Mouse (Mus musculus) heart, postnatal 4 days (tissue): ENCODE results near the gene Ythdc1. TPM values are rescaled to one million over a fixed set of nuclear protein-coding genes. Genes with fewer than 3 reads are reported as not detected.
A peak's percentile ranks its signal among the peaks of the same experiment; 100 is the strongest.
"Not testable (repeated sequence)": the region's sequence is repeated elsewhere in the genome, so short reads cannot be mapped to it uniquely, and the experiment has no call there.

Experiments used
- DNase-seq: peaks from one replicate; pipeline ENCODE4 v3.0.0; 2021
- total RNA-seq, 2 experiments: library from RNA; stranded (reverse); gene quantifications; 2 replicates each; pipeline ENCODE4 v1.2.3; 2021

Gene Ythdc1
- 10 to 100 TPM; 43.3 to 45.7 TPM for total RNA-seq

DNA sequence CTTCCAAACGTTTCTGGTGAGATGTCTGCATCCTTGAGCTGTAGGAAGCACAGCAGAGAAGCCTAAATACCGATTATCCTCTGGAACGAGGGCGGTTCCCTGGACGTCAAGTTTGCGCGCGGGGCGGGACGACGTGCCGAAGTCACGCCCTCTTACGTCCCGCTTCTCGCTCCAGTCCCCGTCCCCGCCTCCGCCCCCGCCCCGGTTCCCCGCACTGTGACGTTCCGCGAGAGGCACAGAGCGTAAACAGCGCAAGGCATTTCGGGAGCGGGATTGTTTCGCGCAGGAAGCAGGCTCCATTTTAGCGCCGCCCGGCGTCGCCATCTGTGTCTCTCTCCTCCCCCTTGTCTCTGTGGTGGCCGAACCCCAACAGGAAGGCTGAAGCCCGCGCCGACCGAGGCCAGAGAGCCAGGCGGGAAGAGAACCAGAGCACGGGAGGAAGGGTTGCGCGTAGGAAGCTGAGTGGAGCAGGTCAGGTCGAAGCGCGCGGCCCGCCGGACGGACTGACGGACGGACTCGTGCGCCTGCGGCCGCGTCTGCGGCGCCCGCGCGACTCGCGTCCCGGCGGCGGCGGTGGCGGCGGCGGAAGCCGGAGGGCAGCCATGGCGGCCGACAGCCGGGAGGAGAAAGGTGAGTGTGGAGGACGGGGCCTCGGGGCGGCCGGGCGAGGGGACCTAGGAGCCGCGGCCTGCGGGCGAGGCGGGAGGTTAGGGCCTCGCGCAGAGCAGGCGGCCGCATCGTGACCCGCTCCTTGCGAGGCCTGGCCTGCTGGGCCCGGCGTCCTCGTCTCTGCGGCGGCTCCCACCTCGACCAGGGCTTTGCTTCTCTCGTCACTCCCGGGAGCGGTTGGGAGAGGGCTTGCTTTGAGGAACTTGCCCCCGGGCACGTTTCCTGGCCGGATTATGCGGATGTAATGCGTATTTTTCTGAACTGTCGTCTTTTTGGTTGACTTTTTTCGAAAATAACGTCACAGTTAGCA lies at the start of gene Ythdc1:
Gene Ythdc1, plus strand, starts transcription at position 260 of the 979 bp plus-strand sequence.
- peak; percentile 94 for DNase-seq

DNA sequence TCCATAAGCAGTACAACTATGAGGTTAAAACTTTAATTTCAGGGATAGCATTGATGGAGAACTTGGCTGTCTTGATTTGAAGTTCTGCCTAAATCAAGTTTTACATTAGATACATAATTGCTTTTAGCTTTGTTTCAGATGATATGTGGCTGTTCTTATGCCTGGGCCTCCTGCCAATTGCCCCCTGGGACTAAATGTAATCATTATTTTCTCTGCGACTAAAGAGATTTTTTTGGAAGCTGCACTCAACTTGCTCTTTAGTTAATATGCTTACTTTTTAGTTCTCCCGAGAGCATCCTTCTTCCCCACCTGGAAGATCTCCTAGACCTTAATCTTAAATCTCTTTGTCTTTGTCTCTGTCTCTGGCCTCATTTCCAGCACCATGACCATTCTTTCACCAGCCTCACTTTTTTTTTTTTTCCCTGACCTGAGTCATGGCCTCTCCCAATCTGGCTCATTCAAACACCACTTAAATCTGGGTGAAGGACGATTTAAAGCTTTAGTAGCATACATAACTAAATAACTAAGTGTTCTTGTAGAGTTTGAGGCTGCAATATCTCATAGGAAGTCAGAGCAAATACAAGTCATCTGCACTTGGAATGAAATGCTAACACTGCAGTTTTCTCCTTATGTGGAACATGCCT lies 34.9 kb upstream of the Ythdc1 start:
- no peak for DNase-seq

DNA sequence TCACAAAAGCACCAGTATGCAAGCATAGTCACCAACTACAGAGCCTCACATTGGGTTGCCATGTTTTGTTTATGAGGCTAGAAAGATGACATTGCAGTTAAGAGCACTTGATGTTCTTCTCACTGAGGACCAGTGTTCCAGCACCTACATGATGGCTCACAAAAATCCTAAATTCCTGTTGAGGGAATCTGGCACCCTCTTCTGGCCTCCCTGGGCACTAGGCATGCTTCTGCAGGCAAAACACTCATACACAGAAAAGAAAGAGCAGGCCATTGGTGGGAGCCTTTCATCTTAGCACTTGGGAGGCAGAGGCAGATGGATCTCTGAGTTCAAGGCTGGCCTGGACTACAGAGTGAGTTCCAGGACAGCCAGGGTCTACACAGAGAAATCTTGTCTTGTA lies 33.0 kb upstream of the Ythdc1 start:
- no peak for DNase-seq

DNA sequence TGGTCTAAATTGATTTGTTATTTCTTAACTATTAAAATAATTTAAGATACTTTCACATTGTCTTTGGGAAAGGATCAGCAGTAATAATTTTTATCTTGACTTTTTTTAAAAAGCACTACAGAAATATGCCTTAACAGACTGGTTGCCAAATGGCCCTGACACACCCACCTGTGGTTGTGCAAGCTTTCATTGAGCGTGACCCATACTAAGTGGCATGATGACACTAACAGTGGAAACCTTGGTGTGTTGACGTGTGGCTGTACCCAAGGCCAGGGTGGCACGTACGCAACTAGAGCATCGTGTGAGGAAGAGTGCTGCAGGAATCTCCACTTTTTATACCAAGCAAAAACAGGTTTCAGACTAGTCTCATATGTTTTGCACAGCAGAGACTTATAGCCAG lies 27.1 kb upstream of the Ythdc1 start:
- DNase-seq: no peak

DNA sequence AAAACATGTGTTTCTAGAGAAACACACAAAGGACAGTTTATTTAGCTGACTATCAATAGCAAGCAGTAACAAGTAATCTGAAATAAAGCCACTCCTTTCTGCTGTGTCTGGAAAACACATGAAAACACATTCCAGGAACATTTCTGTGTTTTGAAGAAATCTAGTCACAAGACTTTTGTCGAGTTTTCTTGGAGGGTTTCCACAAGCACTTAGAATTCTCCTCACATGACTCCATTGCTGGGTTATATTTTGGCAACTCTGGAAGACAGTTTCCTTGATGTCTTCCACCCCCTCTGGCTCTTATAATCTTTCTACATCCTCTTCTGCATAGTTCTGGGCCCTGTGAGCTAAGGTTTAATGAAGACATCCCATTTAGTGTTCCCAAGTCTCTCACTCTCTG lies 25.6 kb upstream of the Ythdc1 start:
- no peak for DNase-seq

DNA sequence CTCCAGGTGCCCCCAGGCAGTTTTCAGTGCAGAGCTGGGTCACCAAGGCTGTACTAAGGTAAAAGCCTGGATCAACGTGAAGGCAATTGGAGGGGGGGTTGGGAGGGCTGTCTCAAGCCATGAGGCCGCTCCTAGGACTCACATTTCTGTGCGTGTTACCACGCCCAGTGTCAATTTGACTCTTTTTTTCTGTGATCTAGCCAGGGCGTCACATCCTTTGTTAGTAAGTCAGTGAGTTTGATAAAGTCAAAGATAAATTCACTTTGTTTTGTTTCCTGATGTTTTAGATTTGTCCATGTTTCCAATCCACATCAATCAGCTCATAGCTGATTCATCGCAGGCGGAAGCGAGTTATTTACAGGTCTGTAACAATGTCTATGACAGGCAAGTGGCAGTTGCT lies 21.0 kb upstream of the Ythdc1 start:
- DNase-seq: no peak

DNA sequence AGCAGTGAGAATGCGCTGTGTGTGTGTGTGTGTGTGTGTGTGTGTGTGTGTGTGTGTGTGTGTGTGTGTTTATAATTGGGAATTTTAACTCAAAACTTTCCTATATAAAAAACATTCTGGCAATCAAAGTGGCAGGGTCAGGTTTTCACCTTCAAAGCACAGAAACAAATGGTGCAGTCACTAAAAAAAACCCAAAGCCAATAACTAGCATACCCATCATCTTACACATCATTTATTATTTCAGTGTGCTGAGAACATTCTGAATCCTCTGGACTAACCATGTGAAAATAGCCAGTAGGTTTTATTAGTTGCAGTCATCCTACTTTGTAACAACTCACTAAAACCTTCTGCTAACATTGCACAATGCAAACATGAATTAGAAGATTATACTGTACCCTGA lies 19.8 kb upstream of the Ythdc1 start:
- DNase-seq: no peak

DNA sequence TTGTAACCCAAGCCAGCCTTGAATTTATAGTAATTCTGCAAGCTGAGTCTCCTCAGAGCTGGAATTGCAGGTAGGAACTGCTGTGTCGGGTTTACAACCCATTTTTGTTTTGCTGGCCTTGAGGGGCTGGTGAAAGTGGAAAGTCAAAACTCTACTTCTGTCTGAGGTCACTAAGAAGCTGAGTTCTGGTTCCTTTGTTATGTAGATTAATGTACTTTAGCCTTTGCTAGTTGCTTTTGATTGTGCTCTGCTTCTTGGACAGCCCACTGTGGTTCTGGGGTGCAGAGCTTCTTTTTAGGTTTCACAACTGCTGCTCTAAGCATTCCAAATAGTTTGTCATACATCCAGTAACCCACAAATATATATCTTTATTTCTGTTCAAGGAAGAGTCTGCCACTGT lies 17.2 kb upstream of the Ythdc1 start:
- no peak for DNase-seq

DNA sequence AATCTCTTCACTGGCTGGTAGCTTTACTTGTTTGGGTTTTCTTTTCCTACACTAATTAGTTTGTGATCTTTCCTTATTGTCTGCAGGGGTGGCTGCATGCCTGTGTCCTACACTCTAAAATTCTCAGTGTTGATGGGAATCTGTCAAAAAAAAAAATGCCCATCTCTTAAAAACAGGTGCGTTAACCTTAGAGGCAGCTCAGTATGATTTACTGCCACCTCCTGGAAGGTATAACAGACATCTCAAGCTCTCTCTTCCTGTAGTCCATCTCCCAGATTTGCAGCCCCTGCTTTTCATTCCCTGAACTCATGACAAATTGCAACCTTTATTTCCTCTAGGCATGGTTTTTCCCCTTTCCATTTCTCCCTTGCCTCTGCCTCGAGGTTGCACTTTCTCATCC lies 14.1 kb upstream of the Ythdc1 start:
- no peak for DNase-seq

DNA sequence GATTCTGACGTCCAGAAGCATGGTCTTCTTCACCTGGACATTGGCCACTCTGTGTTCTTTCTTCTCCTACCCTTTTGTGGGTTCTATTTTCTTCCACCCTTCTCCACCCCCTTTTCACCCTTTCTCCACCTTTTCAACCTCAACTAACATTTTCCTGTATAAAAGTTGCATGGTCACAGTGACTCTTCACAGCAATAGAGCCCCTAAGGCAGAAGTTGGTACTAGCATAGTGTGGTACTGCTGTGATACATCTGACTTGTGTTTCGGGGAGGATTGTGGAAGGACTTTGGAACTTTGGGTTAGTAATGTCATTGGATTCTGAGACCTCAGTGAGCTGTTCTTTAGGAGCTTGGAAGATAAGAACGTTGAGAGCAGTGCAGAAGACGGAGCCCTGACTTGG lies 11.8 kb upstream of the Ythdc1 start:
- DNase-seq: no peak

DNA sequence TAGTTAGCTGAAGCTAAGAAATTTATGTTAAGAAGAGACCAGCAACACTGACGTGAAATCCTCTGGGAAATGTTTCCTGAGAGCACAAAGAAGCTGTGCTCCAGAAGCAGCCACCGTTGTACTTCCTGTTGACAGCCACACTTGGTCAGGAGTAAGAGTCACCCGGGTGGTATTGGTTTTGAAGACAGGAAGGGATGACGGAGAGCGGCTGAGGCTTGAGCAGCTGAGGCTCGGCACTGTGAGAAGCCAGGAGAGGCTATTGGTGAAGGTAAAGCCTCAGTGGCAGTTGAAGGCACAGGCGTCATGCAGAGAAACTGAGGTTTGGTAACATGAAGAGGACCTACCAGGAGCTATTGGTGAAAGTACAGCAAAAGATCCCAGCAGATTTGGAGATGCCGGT lies 11.2 kb upstream of the Ythdc1 start:
- no peak for DNase-seq

DNA sequence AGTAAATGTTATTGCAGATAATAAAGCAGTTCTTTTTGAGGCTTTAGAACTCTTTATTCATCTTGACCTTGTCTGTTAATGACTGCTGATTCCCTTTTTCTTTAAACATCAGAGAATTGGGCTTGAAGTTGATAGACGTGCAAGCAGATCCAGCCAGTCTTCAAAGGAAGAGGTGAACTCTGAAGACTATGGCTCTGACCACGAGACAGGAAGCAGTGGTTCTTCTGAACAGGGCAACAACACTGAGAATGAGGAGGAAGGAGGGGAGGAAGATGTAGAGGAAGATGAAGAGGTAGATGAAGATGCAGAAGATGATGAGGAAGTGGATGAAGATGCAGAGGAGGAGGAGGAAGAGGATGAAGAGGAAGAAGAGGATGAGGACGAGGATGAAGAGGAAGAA lies 12.8 kb downstream of the Ythdc1 start:
- DNase-seq: no peak

DNA sequence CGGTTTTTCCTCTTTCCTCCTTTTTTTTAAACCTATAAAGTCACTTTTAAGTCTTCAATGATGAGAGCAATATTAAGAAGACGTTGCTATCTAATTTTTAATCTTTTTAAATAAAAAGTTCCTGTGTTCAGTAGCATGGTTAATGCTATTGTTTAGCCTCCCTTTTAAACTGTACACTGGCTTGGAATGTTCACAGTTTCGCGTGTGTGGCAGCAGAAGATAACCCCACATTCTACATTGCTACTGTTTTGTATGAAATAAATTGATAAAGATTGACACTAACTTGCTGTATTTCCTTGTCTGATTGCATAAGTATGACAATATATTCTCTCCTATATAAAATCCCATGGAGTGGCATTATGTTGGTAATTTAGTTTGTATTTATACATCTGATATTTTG lies 32.4 kb downstream of the Ythdc1 start:
- not testable (repeated sequence) for DNase-seq

DNA sequence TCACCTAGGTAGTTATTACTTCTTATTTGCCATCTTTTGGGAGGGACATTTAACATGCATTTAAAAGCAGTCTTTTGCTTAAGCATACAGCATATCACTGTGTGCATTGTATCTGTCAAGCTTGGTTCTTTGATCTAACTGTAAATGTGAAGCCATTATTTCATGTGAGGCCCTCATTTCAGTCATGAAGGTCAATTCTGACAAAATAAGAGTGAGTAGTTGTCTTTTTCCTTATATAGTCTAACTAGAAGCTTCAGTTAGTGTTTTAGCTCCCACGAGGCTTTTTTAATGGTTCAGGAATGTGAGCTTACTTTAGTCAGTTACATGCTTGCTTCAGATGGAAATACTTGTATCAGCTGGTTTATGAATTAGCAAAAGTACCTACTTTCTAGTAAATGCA lies 34.1 kb downstream of the Ythdc1 start:
- DNase-seq: no peak

DNA sequence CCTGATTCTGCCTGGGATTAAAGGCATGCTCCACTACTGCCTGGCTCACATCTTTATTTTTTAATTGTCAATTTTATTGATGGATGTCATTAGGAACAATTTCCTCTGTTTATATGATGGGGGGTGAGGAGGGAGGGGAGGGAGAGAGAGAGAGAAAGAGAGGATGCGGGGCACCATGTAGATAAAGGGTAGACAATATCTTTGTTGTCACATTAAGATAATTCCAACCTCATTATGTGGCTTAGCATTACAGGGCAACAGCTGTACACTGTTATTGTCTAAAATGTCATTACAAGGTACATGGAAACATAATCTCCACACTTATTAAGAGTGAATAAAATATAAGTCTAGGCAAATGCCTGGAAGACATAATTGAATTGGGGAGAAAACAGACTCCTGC lies 35.5 kb downstream of the Ythdc1 start:
- no peak for DNase-seq

DNA sequence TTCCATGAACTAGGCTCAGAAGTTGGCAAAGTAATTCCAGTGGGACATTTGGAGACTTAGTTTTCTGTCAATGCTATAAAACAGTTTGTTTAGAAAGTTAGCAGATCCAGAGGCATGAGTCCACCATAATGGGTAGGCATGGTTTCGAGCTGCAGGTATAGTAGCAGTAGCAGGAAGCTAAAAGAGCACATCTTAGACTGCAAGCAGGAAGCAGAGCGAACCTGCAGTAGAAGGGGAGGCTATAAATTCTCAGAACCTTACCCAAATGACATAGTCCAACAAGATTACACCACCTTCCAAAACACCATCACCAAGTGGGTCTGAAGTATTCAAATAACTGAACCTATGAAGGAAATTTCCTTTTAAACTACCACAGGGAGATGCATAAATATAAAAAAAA lies 36.2 kb downstream of the Ythdc1 start:
- no peak for DNase-seq

DNA sequence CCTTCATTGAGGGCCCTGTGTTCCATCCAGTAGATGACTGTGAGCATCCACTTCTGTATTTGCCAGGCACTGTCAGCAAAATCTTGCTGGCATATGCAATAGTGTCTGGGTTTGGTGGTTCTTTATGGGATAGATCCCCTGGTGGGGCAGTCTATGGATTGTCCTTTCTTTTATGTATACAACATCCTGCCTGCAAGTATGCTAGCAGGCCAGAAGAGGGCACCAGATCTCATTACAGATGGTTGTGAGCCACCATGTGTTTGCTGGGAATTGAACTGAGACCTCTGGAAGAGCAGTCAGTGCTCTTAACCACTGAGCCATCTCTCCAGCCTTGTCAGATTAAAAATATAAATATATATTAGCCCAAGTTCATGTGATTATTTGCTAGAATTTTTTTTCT lies 37.2 kb downstream of the Ythdc1 start:
- DNase-seq: not testable (repeated sequence)

DNA sequence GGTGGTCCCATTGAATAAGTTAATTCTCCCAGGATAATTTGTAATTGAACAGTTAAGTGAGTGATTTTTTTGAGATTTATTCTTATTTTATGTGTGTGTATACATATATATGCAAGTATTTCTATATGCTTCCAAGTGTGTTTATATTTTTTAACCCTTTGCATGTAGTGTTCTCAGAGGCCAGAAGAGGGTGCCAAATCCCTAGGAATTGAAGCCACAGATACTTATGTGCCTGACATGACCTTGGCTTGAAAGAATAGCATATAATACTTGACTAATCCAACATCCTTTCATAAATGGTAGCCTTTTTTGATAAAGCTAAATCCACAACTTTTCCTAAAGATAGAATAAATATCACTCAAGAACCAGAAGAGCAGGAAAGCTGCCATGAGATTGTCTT lies 46.1 kb downstream of the Ythdc1 start:
- DNase-seq: peak; percentile 13

DNA sequence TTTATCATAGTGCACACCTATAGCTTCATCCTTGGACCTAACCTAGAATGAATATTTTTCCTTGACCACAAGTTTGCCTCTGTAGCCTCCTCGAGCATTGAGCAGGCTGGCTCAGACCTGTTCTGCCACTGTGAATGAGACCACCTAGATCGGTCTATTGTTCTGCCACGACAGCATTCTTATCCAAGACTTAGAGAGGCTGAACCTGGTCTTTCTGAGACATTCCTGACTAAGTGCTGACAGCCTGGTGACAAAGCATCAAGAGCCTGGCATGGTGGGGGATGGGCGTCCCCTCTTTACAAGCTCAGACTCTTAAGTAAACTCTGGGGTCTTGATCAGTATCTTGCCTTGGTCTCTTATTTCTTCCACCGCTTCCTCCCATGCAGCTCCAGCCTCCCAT lies 47.6 kb downstream of the Ythdc1 start:
- no peak for DNase-seq

DNA sequence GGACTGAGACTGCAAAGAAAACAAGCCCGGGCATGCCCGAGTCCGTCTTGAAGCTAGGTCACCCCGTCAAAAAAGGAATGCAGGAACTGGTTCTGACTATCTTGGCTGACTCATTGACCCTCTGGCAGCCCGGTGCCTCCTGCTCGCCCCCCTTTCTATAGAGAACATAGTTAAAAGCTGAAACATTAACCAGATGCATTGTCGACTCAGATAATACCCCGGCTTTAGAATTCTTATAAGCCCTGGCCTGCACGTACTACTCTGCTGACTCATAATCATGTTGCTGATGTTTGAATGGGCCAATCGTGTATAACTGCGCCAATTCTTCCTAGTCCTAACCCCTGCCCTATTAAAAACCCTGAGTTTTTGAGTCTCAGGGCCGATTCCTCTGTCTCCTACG lies 52.5 kb downstream of the Ythdc1 start:
- peak; percentile 8 for DNase-seq

DNA sequence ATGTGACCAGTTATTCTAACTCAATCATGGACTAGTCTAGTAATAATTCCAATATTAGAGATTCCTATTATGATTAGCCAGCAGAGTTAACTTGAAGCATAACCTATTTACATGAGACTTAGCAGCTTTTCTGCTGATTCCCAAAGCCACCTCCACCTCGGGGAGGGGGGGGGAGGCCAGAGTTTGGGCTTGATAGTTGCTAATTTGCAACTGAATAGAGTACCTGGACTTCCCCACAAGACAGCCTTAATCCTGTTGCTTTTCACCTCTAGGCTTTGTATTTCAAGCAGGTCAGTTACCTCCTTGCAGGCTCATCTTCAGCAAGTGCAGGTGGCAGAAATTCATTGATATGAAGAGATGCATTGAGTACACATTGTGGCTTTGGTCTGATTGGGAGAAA lies 53.7 kb downstream of the Ythdc1 start:
- DNase-seq: no peak

DNA sequence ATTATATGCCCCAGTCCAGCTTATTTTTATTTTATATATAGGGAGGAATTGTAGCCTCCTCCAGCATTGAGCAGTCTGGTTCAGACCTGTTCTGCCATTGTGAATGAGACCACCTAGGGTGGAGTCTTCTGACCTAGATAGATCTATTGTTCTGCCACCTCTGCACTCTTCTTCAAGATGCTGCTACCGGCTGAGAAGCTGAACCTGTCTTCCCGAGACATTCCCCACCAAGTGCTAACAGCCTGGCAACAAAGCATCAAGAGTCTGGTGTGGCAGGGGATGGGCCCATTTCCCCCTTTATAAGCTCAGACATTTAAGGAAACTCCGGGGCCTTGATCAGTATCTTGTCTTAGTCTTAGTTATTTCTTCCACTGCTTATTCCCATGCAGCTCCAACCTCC lies 54.3 kb downstream of the Ythdc1 start:
- DNase-seq: no peak

DNA sequence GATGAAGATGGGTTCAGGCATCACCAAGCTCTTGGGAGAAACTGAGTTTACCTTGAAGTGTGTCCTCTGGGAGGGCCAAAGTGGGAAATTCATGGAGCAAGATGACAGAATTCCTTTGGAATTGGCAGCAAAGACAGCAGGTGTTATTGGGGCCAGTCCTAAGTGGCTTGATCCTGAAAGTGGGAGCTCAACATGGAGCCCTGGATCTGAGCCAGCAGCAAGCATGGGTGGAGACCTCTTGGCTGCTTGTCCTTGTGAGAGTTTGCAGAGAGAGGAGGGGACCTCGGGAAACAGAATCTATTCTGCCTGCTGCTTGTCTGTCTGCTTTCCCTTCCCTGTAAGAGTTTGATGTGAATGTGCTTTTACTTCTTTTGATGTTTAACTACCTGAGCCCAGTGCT lies 67.9 kb downstream of the Ythdc1 start:
- peak; percentile 21 for DNase-seq
